Mouse (Mus musculus) heart, embryonic 15.5 days (tissue): ENCODE data around the gene Gm45021. TPM values are rescaled to one million over a fixed set of nuclear protein-coding genes. Genes with fewer than 3 reads are reported as not detected.

ENCODE experiments used
- ATAC-seq: fragments of 200-750 bp; cut with Nextera tagmentation; replicated peaks from 2 replicates; pipeline ENCODE4 v1.8.0; 2017; ENCODE audit warnings: low read depth, moderate TSS enrichment; ENCODE audit not compliant: insufficient number of reproducible peaks, insufficient read depth, low FRiP score
- H3K27ac ChIP-seq: fragments of 300-500 bp; sonication (generic); 2 replicates; pipeline ENCODE4 v1.5.1; 2015; ENCODE audit warnings: mild to moderate bottlenecking, inconsistent platforms
- H3K27me3 ChIP-seq: fragments of 300-500 bp; sonication (generic); 2 replicates; pipeline ENCODE4 v1.6.1; 2015; ENCODE audit warnings: inconsistent platforms
- H3K36me3 ChIP-seq: fragments of 300-500 bp; sonication (generic); 2 replicates; pipeline ENCODE4 v1.6.1; 2015; ENCODE audit warnings: mild to moderate bottlenecking, inconsistent platforms
- H3K4me1 ChIP-seq: fragments of 300-500 bp; sonication (generic); replicated peaks from 2 replicates; pipeline ENCODE4 v1.6.1; 2015; ENCODE audit warnings: inconsistent platforms
- H3K4me2 ChIP-seq: fragments of 300-500 bp; sonication (generic); 2 replicates; pipeline ENCODE4 v1.6.1; 2015; ENCODE audit warnings: inconsistent platforms, mild to moderate bottlenecking, moderate library complexity
- H3K4me3 ChIP-seq: fragments of 300-500 bp; sonication (generic); 2 replicates; pipeline ENCODE4 v1.5.1; 2015; ENCODE audit warnings: mild to moderate bottlenecking, inconsistent platforms
- H3K9ac ChIP-seq: fragments of 300-500 bp; sonication (generic); 2 replicates; pipeline ENCODE4 v1.6.1; 2015; ENCODE audit warnings: mild to moderate bottlenecking, inconsistent platforms
- H3K9me3 ChIP-seq: fragments of 300-500 bp; sonication (generic); replicated peaks from 2 replicates; pipeline ENCODE4 v1.6.1; 2016; ENCODE audit warnings: inconsistent platforms
- WGBS: fragments of 180-500 bp; shearing (Covaris S2); methylation state at CpG from one replicate; pipeline ENCODE4 v1.1.7; 2015; ENCODE audit warnings: mixed read lengths; 5-methylcytosine and 5-hydroxymethylcytosine counted together
- polyA plus RNA-seq: library from polyadenylated mRNA; unstranded; fragments of >200 nt; fragmentation: Nextera tagmentation; extraction: Ambion mirVana; gene quantifications from 2 replicates; pipeline ENCODE4 v1.2.1, GENCODE M21; 2015

The Gm45021 gene
- polyA plus RNA-seq, 1 experiment from 2014 or later: not detected

DNA sequence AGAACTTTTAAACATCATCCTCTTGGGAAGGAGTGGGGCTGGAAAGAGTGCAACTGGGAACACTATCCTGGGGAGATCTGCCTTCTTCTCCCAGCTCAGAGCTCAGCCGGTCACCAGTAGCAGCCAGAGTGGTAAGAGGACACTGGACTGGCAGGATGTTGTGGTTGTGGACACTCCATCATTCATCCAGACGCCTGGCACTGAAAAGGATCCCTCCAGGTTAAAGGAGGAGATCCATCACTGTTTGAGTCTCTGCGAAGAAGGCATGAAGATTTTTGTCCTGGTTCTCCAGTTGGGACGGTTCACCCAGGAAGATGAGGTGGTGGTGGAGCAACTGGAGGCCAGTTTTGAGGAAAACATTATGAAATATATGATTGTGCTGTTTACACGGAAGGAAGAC is 69.3 kb downstream of the Gm45021 start:
- H3K9ac ChIP-seq: no peak overlapping the region
- no peaks in the 10 kb centered on the region for H3K4me1 ChIP-seq
- no peaks in the 10 kb centered on the region for H3K27me3 ChIP-seq
- ATAC-seq: no peak
- H3K36me3 ChIP-seq: no peaks in the 10 kb centered on the region
- no peak overlapping the region for H3K4me3 ChIP-seq
- H3K27ac ChIP-seq: no peak overlapping the region
- H3K9me3 ChIP-seq: no peaks in the 10 kb centered on the region
- no peak overlapping the region for H3K4me2 ChIP-seq
- 71% methylated on average over 5 of the region's 5 CpGs for WGBS

Other genes with a start within 250 kb of the Gm45021 start
- 15.4 and 18.6 TPM in 2 replicates for gene Krba1, start 194.0 kb upstream of the Gm45021 start, polyA plus RNA-seq
- 18.5 and 20.4 TPM in 2 replicates for gene Zfp467, start 143.8 kb upstream of the Gm45021 start, polyA plus RNA-seq
- 0.16 and 0.51 TPM in 2 replicates for gene Sspo, start 141.4 kb upstream of the Gm45021 start, polyA plus RNA-seq
- gene Atp6v0e2, start 52.0 kb upstream of the Gm45021 start, polyA plus RNA-seq: 17.5 and 18.6 TPM in 2 replicates
- gene Lrrc61, start 34.8 kb upstream of the Gm45021 start, polyA plus RNA-seq: 6.0 and 7.0 TPM in 2 replicates
- gene Rarres2, start 16.8 kb upstream of the Gm45021 start, polyA plus RNA-seq: 50.4 and 53.8 TPM in 2 replicates
- 23.4 and 28.1 TPM in 2 replicates for gene Repin1, start 4.3 kb downstream of the Gm45021 start, polyA plus RNA-seq
- not detected in 2 replicates for gene Gm44965, start 4.3 kb downstream of the Gm45021 start, polyA plus RNA-seq
- gene Zfp775, start 12.5 kb downstream of the Gm45021 start, polyA plus RNA-seq: 5.7 and 7.3 TPM in 2 replicates
- 0.94 and 1.0 TPM in 2 replicates for gene AI854703, start 37.2 kb downstream of the Gm45021 start, polyA plus RNA-seq
- gene Gimap8, start 57.6 kb downstream of the Gm45021 start, polyA plus RNA-seq: 1.6 and 1.7 TPM in 2 replicates
- 7.9 and 10.3 TPM in 2 replicates for gene Gimap9, start 86.5 kb downstream of the Gm45021 start, polyA plus RNA-seq
- gene Gimap4, start 94.9 kb downstream of the Gm45021 start, polyA plus RNA-seq: 23.5 and 27.1 TPM in 2 replicates
- 32.3 and 35.6 TPM in 2 replicates for gene Gimap6, start 118.6 kb downstream of the Gm45021 start, polyA plus RNA-seq
- 3.3 and 4.6 TPM in 2 replicates for gene Gm28053, start 129.0 kb downstream of the Gm45021 start, polyA plus RNA-seq
- gene Gimap7, start 129.0 kb downstream of the Gm45021 start, polyA plus RNA-seq: 0.23 and 0.27 TPM in 2 replicates
- gene Gimap1, start 149.4 kb downstream of the Gm45021 start, polyA plus RNA-seq: 26.4 and 31.6 TPM in 2 replicates
- gene Gimap5, start 156.6 kb downstream of the Gm45021 start, polyA plus RNA-seq: 6.2 and 9.4 TPM in 2 replicates
- 0.08 TPM in 1 of 2 replicates, not detected in the other for gene Gimap3, start 181.2 kb downstream of the Gm45021 start, polyA plus RNA-seq